In genomic region chr19:46002279-46002678, GRCm38 (mm10) we compare ENCODE assay signal across 19 mouse cellular contexts. TPM values are rescaled to one million over a fixed set of nuclear protein-coding genes. Genes with fewer than 3 reads are reported as not detected.
DNase-seq lines count a peak whose midpoint lies in the region; ATAC-seq lines count a peak whose summit lies in the region.
"Had no signal": no experiment of that assay in that cellular context is flagged by ENCODE, and none has a peak within 500 bp of the region (broad histone marks: within the 10 kb centered on the region; RNA-seq: fewer than 3 reads in every experiment).

No protein-coding gene starts in this region.

- H3K9me3 ChIP-seq in kidney, embryonic 15.5 days (replicated peaks), result no peaks in the 10 kb centered on the region
- no peaks in the 10 kb centered on the region for H3K9me3 ChIP-seq in kidney, embryonic 14.5 days (ENCODE audit: control insufficient read depth, low read length)
- H3K9me3 ChIP-seq: embryonic facial prominence, embryonic 10.5 days; limb, embryonic 10.5 days; midbrain, embryonic 12.5 days had no signal

- 81% methylated on average over 9 of the region's 9 CpGs for WGBS in kidney, embryonic 15.5 days
- WGBS in kidney, embryonic 14.5 days, result 84% methylated on average over 9 of the region's 9 CpGs

- no peak overlapping the region for H3K4me2 ChIP-seq in kidney, embryonic 15.5 days
- H3K4me2 ChIP-seq in kidney, embryonic 14.5 days (replicated peaks; ENCODE audit: low read depth, low read length), result no peak overlapping the region

- no peak overlapping the region for H3K27ac ChIP-seq in kidney, embryonic 15.5 days
- H3K27ac ChIP-seq in kidney, embryonic 14.5 days (ENCODE audit: low read depth, low read length), result no peak overlapping the region
- H3K27ac ChIP-seq: embryonic facial prominence, embryonic 10.5 days; midbrain, embryonic 12.5 days; stomach, postnatal 0 days had no signal

- H3K36me3 ChIP-seq in kidney, embryonic 15.5 days, result peaks cover 10% of the 10 kb centered on the region; the same call in 1 of the 2 replicates
- no peaks in the 10 kb centered on the region for H3K36me3 ChIP-seq in kidney, embryonic 14.5 days (ENCODE audit: control insufficient read depth, insufficient read depth, low read length)
- H3K36me3 ChIP-seq: midbrain, embryonic 12.5 days had no signal

- ATAC-seq in cerebellum, adult (ENCODE audit: insufficient number of reproducible peaks, low FRiP score, low TSS enrichment), result no peak
- ATAC-seq in monocyte, adult 5-6 weeks (replicated peaks; ENCODE audit: insufficient number of reproducible peaks, low FRiP score, low TSS enrichment, poor library complexity, severe bottlenecking), result 0 out of 2 replicates have a peak, but pooled peaks have one; percentile 14
- ATAC-seq in kidney, embryonic 15.5 days (replicated peaks; ENCODE audit: low FRiP score), result no peak
- no peak for ATAC-seq in kidney, embryonic 14.5 days (ENCODE audit: low FRiP score, low TSS enrichment)
- ATAC-seq: liver, postnatal 0 days had no signal

- peaks cover 40% of the 10 kb centered on the region for H3K4me1 ChIP-seq in kidney, embryonic 15.5 days
- H3K4me1 ChIP-seq in kidney, embryonic 14.5 days (ENCODE audit: control insufficient read depth, insufficient read depth, low read length), result 0 out of 2 replicates have a peak, but pooled peaks cover 6% of the 10 kb centered on the region

- no peak overlapping the region for H3K9ac ChIP-seq in kidney, embryonic 15.5 days
- H3K9ac ChIP-seq in kidney, embryonic 14.5 days (ENCODE audit: low read depth, low read length), result no peak overlapping the region
- H3K9ac ChIP-seq: liver, postnatal 0 days; midbrain, embryonic 12.5 days had no signal

- peak; percentile 33 for DNase-seq in cerebellum, adult 11-12 months
- DNase-seq in CD4-positive helper T cell, adult 2 months (ENCODE audit: low read depth, low spot score), result peak; percentile 69
- DNase-seq in R1 (ENCODE audit: low read depth, low spot score), result peak; percentile 22
- DNase-seq in urinary bladder, postnatal 10 days (ENCODE audit: low spot score), result no peak
- DNase-seq: adrenal gland, adult 2 months; cerebellum, adult 11 months; gastrocnemius, postnatal 10 days; kidney, adult 2 months; liver, postnatal 0 days; lung, postnatal 4 days; right cerebral cortex, postnatal 25 days had no signal

- no peaks in the 10 kb centered on the region for H3K27me3 ChIP-seq in kidney, embryonic 15.5 days
- no peaks in the 10 kb centered on the region for H3K27me3 ChIP-seq in kidney, embryonic 14.5 days (ENCODE audit: control insufficient read depth, insufficient read depth, low read length)

- H3K4me3 ChIP-seq in kidney, embryonic 15.5 days (replicated peaks), result no peak overlapping the region
- no peak overlapping the region for H3K4me3 ChIP-seq in kidney, embryonic 14.5 days (ENCODE audit: low read length)

RNA-seq across cellular contexts. Expression of gene Hps6, which starts 1.0 kb away (rescaled TPM):
- 4.3 to 14.7 TPM (median 6.0 TPM) in 3 replicates for total RNA-seq in monocyte, adult 5-6 weeks (2017)
- 8.3 and 8.9 TPM in 2 replicates for polyA plus RNA-seq in kidney, embryonic 15.5 days (2015; fragmentation: Nextera tagmentation; extraction: Ambion mirVana)
- polyA plus RNA-seq in kidney, embryonic 14.5 days (2014; fragmentation: Nextera tagmentation; extraction: Ambion mirVana), result 2.8 and 4.2 TPM in 2 replicates

RNA-seq across cellular contexts. Expression of gene Armh3, which starts 4.0 kb away (rescaled TPM):
- total RNA-seq in monocyte, adult 5-6 weeks (2017), result 7.5 to 16.0 TPM (median 11.5 TPM) in 3 replicates
- polyA plus RNA-seq in kidney, embryonic 15.5 days (2015; fragmentation: Nextera tagmentation; extraction: Ambion mirVana), result 18.6 and 18.8 TPM in 2 replicates
- 9.0 and 17.0 TPM in 2 replicates for polyA plus RNA-seq in kidney, embryonic 14.5 days (2014; fragmentation: Nextera tagmentation; extraction: Ambion mirVana)

RNA-seq across cellular contexts. Expression of gene Pprc1, which starts 42.4 kb away (rescaled TPM):
- total RNA-seq in monocyte, adult 5-6 weeks (2017), result 4.4 to 21.4 TPM (median 6.6 TPM) in 3 replicates
- 33.3 and 44.6 TPM in 2 replicates for polyA plus RNA-seq in kidney, embryonic 15.5 days (2015; fragmentation: Nextera tagmentation; extraction: Ambion mirVana)
- polyA plus RNA-seq in kidney, embryonic 14.5 days (2014; fragmentation: Nextera tagmentation; extraction: Ambion mirVana), result 39.5 and 54.4 TPM in 2 replicates

RNA-seq across cellular contexts. Expression of gene Ldb1, which starts 42.7 kb away (rescaled TPM):
- 90.1 to 143 TPM (median 108 TPM) in 3 replicates for total RNA-seq in monocyte, adult 5-6 weeks (2017)
- polyA plus RNA-seq in kidney, embryonic 15.5 days (2015; fragmentation: Nextera tagmentation; extraction: Ambion mirVana), result 83.4 and 91.9 TPM in 2 replicates
- 79.6 and 97.2 TPM in 2 replicates for polyA plus RNA-seq in kidney, embryonic 14.5 days (2014; fragmentation: Nextera tagmentation; extraction: Ambion mirVana)
